ENCODE assay signal across 9 mouse cellular contexts in genomic region chr2:158243129-158243870, GRCm38 (mm10). TPM values are rescaled to one million over a fixed set of nuclear protein-coding genes. Genes with fewer than 3 reads are reported as not detected.
DNase-seq lines count a peak whose midpoint lies in the region; TF ChIP-seq lines count a peak whose summit lies in the region.
"Had no signal": no experiment of that assay in that cellular context is flagged by ENCODE, and none has a peak within 500 bp of the region (broad histone marks: within the 10 kb centered on the region; RNA-seq: fewer than 3 reads in every experiment).

No protein-coding gene starts in this region.

- H3K27ac ChIP-seq in kidney, adult 2 months (ENCODE audit: insufficient read depth, low read depth, low read length), result no peak overlapping the region
- no peak overlapping the region for H3K27ac ChIP-seq in hindbrain, embryonic 10.5 days
- H3K27ac ChIP-seq: limb, embryonic 12.5 days had no signal

- intact Hi-C loops in left cerebral cortex, postnatal 4 days (cut with DNase I), result no loop called here

- 67% methylated on average over 18 of the region's 18 CpGs for WGBS in kidney, adult 2 months
- 77% methylated on average over 18 of the region's 18 CpGs for WGBS in hindbrain, embryonic 10.5 days

- 0 out of 2 replicates have a peak, but pooled peaks cover 2% of the 10 kb centered on the region for H3K4me1 ChIP-seq in kidney, adult 2 months (ENCODE audit: control insufficient read depth, insufficient read depth, low read length)
- peaks cover 19% of the 10 kb centered on the region for H3K4me1 ChIP-seq in hindbrain, embryonic 10.5 days (replicated peaks)
- H3K4me1 ChIP-seq: limb, embryonic 12.5 days had no signal

- TF ChIP-seq CTCF in kidney, adult 2 months (conservative IDR thresholded peaks at IDR 0.05; ENCODE audit: insufficient read depth, insufficient read length, low read depth, low read length), result no peak

- DNase-seq in adrenal gland, adult (ENCODE audit: inconsistent age in 2 of 2, low spot score in 1 of 2), result peak; percentile 58 to 69
- DNase-seq in adrenal gland, postnatal 10 days, result no peak
- peak; percentile 29 for DNase-seq in urinary bladder, postnatal 14 days (ENCODE audit: low spot score)
- DNase-seq in urinary bladder, postnatal 10 days (ENCODE audit: low spot score), result no peak
- DNase-seq in left cerebral cortex, postnatal 4 days, result peak; percentile 68
- peak; percentile 68 for DNase-seq in testis, postnatal 14 days (ENCODE audit: low spot score)
- no peak for DNase-seq in kidney, adult 2 months
- DNase-seq in hindbrain, embryonic 10.5 days (ENCODE audit: low spot score), result no peak

- no peaks in the 10 kb centered on the region for H3K36me3 ChIP-seq in kidney, adult 2 months (ENCODE audit: control insufficient read depth, insufficient read depth, low read length)
- H3K36me3 ChIP-seq in hindbrain, embryonic 10.5 days, result no peaks in the 10 kb centered on the region
- H3K36me3 ChIP-seq: limb, embryonic 12.5 days had no signal

- H3K9me3 ChIP-seq in hindbrain, embryonic 10.5 days, result no peaks in the 10 kb centered on the region
- H3K9me3 ChIP-seq: limb, embryonic 12.5 days had no signal

- TF ChIP-seq POLR2A in kidney, adult 2 months (IDR thresholded peaks at IDR 0.05; ENCODE audit: low read depth, low read length), result no peak

- no peaks in the 10 kb centered on the region for H3K27me3 ChIP-seq in kidney, adult 2 months (replicated peaks; ENCODE audit: control insufficient read depth, insufficient read depth, low read length)
- 0 out of 2 replicates have a peak, but pooled peaks cover 3% of the 10 kb centered on the region for H3K27me3 ChIP-seq in hindbrain, embryonic 10.5 days (ENCODE audit: insufficient read depth, poor library complexity, severe bottlenecking)
- H3K27me3 ChIP-seq: limb, embryonic 12.5 days had no signal

- no peak overlapping the region for H3K4me3 ChIP-seq in kidney, adult 2 months (ENCODE audit: insufficient read depth, low read depth, low read length)
- H3K4me3 ChIP-seq in hindbrain, embryonic 10.5 days, result no peak overlapping the region
- H3K4me3 ChIP-seq: limb, embryonic 12.5 days had no signal

RNA-seq across cellular contexts. Expression of gene D630003M21Rik, which starts 14.3 kb away (rescaled TPM):
- 1 to 10 TPM; 2.6 to 3.3 TPM for total RNA-seq in adrenal gland, postnatal 10 days (2021)
- 1 to 10 TPM; 3.1 TPM for total RNA-seq in left cerebral cortex, postnatal 4 days (2021)
- polyA plus RNA-seq in kidney, adult 2 months (2012; rRNA removed), result 2.0 and 2.5 TPM in 2 replicates
- 3.7 and 4.9 TPM in 2 replicates for polyA plus RNA-seq in hindbrain, embryonic 10.5 days (2016; fragmentation: Nextera tagmentation; extraction: Ambion mirVana)

RNA-seq across cellular contexts. Expression of gene Bpi, which starts 14.6 kb away (rescaled TPM):
- total RNA-seq in adrenal gland, postnatal 10 days (2021), result not detected
- not detected for total RNA-seq in left cerebral cortex, postnatal 4 days (2021)
- 0.06 and 0.07 TPM in 2 replicates for polyA plus RNA-seq in kidney, adult 2 months (2012; rRNA removed)
- polyA plus RNA-seq in hindbrain, embryonic 10.5 days (2016; fragmentation: Nextera tagmentation; extraction: Ambion mirVana), result not detected in 2 replicates
- polyA plus RNA-seq: limb, embryonic 12.5 days had no signal

Comparison
In these comparisons a context has a peak if more than half of its experiments do, and no peak if none do; other contexts are left out.
1. DNase-seq: peak in adrenal gland, adult (2 of 2), urinary bladder, postnatal 14 days (single experiment), left cerebral cortex, postnatal 4 days (single experiment) and testis, postnatal 14 days (single experiment); none in adrenal gland, postnatal 10 days (single experiment), urinary bladder, postnatal 10 days (single experiment), kidney, adult 2 months (single experiment) and hindbrain, embryonic 10.5 days (single experiment).